Mouse (Mus musculus) gastrocnemius, adult 18-20 months (tissue): ENCODE results near the gene Adcy7. TPM values are rescaled to one million over a fixed set of nuclear protein-coding genes. Genes with fewer than 3 reads are reported as not detected.

Experiments
- total RNA-seq, 2 experiments: library from RNA; stranded (reverse); gene quantifications; 2 replicates each; pipeline ENCODE4 v1.2.3; 2021

Gene Adcy7
- total RNA-seq, 2 experiments from 2014 or later: 1.9 to 3.2 TPM

Other genes starting within 250 kb of the Adcy7 start
- 10 to 100 TPM; 42.2 to 44.6 TPM for gene Cnep1r1, start 153.6 kb upstream of the Adcy7 start, total RNA-seq
- gene Heatr3, start 134.5 kb upstream of the Adcy7 start, total RNA-seq: 10 to 100 TPM; 29.7 to 30.2 TPM
- 10 to 100 TPM; 13.0 to 15.3 TPM for gene Tent4b, start 73.2 kb upstream of the Adcy7 start, total RNA-seq
- gene Brd7, start 89.8 kb downstream of the Adcy7 start, total RNA-seq: 10 to 100 TPM; 72.2 to 74.9 TPM
- gene Nkd1, start 249.0 kb downstream of the Adcy7 start, total RNA-seq: 1 to 10 TPM; 1.3 to 1.8 TPM